Mouse (Mus musculus): Measurements from ENCODE around the gene Dmrtb1. TPM values are rescaled to one million over a fixed set of nuclear protein-coding genes. Genes with fewer than 3 reads are reported as not detected.

Dmrtb1 gene
- polyA plus RNA-seq, 1 experiment from 2014 or later: 21.8 TPM

- Histone ChIP-seq H3K27me3 (peaks cover 9% of the 10 kb centered on the region; the same call in 1 of the 2 replicates), H3K4me3 (no peak overlapping the region), H3K9me3 (no peaks in the 10 kb centered on the region), H3K9ac (no peak overlapping the region), H3K36me3 (no peaks in the 10 kb centered on the region), H3K27ac (peak overlapping the region; percentile 95), H3K4me2 (peak overlapping the region; percentile 38), H3K4me1 (replicated peaks) (peaks cover 25% of the 10 kb centered on the region)
- 28% methylated on average over 5 of the region's 5 CpGs for WGBS
- ATAC-seq (ENCODE audit: low FRiP score): no peak; the same call in 1 of the 2 replicates
These were observed 9.7 kb downstream of the Dmrtb1 start for GRCm38 (mm10) chr4:107674322-107674644.

- peaks cover 20% of the 10 kb centered on the region for H3K4me1 ChIP-seq (replicated peaks)
- H3K27ac ChIP-seq: peak overlapping the region; percentile 95
- 7% methylated on average over 23 of the region's 23 CpGs for WGBS
- ATAC-seq (ENCODE audit: low FRiP score): peak; percentile 94
- H3K27me3 ChIP-seq: peaks cover 9% of the 10 kb centered on the region; the same call in 1 of the 2 replicates
- peak overlapping the region; percentile 38 for H3K4me2 ChIP-seq
- H3K9me3 ChIP-seq: no peaks in the 10 kb centered on the region
- H3K36me3 ChIP-seq: no peaks in the 10 kb centered on the region
- 0 out of 2 replicates have a peak overlapping the region, but pooled peaks have one; percentile 3 for H3K4me3 ChIP-seq
- H3K9ac ChIP-seq: peak overlapping the region; percentile 63
These were observed 10.2 kb downstream of the Dmrtb1 start for GRCm38 (mm10) chr4:107673638-107674321.

GRCm38 (mm10) chr4:107670731-107671130, 13.3 kb downstream of the Dmrtb1 start:
- no peaks in the 10 kb centered on the region for H3K9me3 ChIP-seq
- H3K36me3 ChIP-seq: no peaks in the 10 kb centered on the region
- no peak for ATAC-seq (ENCODE audit: low FRiP score)
- H3K27ac ChIP-seq: no peak overlapping the region; the same call in 1 of the 2 replicates
- H3K4me2 ChIP-seq: no peak overlapping the region
- no peak overlapping the region for H3K9ac ChIP-seq
- H3K4me3 ChIP-seq: no peak overlapping the region
- no peaks in the 10 kb centered on the region for H3K27me3 ChIP-seq
- WGBS: 64% methylated on average over 5 of the region's 5 CpGs
- peaks cover 14% of the 10 kb centered on the region for H3K4me1 ChIP-seq (replicated peaks)

- Histone ChIP-seq H3K36me3 (no peaks in the 10 kb centered on the region), H3K9ac (no peak overlapping the region), H3K4me2 (no peak overlapping the region), H3K4me1 (replicated peaks) (peaks cover 6% of the 10 kb centered on the region), H3K4me3 (no peak overlapping the region), H3K27me3 (no peaks in the 10 kb centered on the region), H3K27ac (no peak overlapping the region), H3K9me3 (no peaks in the 10 kb centered on the region)
- ATAC-seq (ENCODE audit: low FRiP score): no peak
- WGBS: 91% methylated on average over 2 of the region's 2 CpGs
These were observed 15.5 kb downstream of the Dmrtb1 start for GRCm38 (mm10) chr4:107668514-107668913.

- Histone ChIP-seq H3K36me3 (no peaks in the 10 kb centered on the region), H3K27ac (no peak overlapping the region), H3K4me2 (no peak overlapping the region), H3K9me3 (no peaks in the 10 kb centered on the region), H3K4me1 (replicated peaks) (peaks cover 2% of the 10 kb centered on the region; the same call in 1 of the 2 replicates), H3K4me3 (no peak overlapping the region), H3K27me3 (peaks cover 6% of the 10 kb centered on the region; the same call in 1 of the 2 replicates), H3K9ac (no peak overlapping the region)
- WGBS: 74% methylated on average over 11 of the region's 11 CpGs
- ATAC-seq (ENCODE audit: low FRiP score): no peak
These were observed 23.4 kb downstream of the Dmrtb1 start for GRCm38 (mm10) chr4:107660649-107661048.

GRCm38 (mm10) chr4:107653280-107653643, 30.8 kb downstream of the Dmrtb1 start:
- ATAC-seq (ENCODE audit: low FRiP score): peak; percentile 52
- WGBS: 69% methylated on average over 5 of the region's 5 CpGs
- peaks cover 15% of the 10 kb centered on the region; the same call in 1 of the 2 replicates for H3K27me3 ChIP-seq

GRCm38 (mm10) chr4:107652598-107653279, 31.3 kb downstream of the Dmrtb1 start:
- Histone ChIP-seq H3K4me3 (no peak overlapping the region), H3K9me3 (no peaks in the 10 kb centered on the region), H3K36me3 (no peaks in the 10 kb centered on the region), H3K9ac (no peak overlapping the region), H3K4me2 (no peak overlapping the region), H3K27ac (no peak overlapping the region), H3K27me3 (peaks cover 15% of the 10 kb centered on the region; the same call in 1 of the 2 replicates), H3K4me1 (replicated peaks) (peaks cover 26% of the 10 kb centered on the region)
- WGBS: 12% methylated on average over 7 of the region's 7 CpGs
- peak; percentile 85 for ATAC-seq (ENCODE audit: low FRiP score)

More at GRCm38 (mm10) chr4:107653280-107653643, 30.8 kb downstream of the Dmrtb1 start:
- H3K36me3 ChIP-seq: no peaks in the 10 kb centered on the region
- no peak overlapping the region for H3K4me2 ChIP-seq
- H3K9me3 ChIP-seq: no peaks in the 10 kb centered on the region
- H3K4me3 ChIP-seq: no peak overlapping the region
- no peak overlapping the region for H3K9ac ChIP-seq
- peaks cover 26% of the 10 kb centered on the region for H3K4me1 ChIP-seq (replicated peaks)
- H3K27ac ChIP-seq: no peak overlapping the region

- Histone ChIP-seq H3K27me3 (peaks cover 13% of the 10 kb centered on the region; the same call in 1 of the 2 replicates), H3K4me2 (peak overlapping the region; percentile 17; the same call in 1 of the 2 replicates), H3K36me3 (no peaks in the 10 kb centered on the region), H3K27ac (peak overlapping the region; percentile 18; the same call in 1 of the 2 replicates), H3K9me3 (no peaks in the 10 kb centered on the region), H3K4me1 (replicated peaks) (peaks cover 26% of the 10 kb centered on the region), H3K9ac (no peak overlapping the region), H3K4me3 (no peak overlapping the region)
- WGBS: 18% methylated on average over 12 of the region's 12 CpGs
- ATAC-seq (ENCODE audit: low FRiP score): 0 out of 2 replicates have a peak, but pooled peaks have one; percentile 17
These were observed 33.0 kb downstream of the Dmrtb1 start for GRCm38 (mm10) chr4:107651021-107651496.

- WGBS: 74% methylated on average over 5 of the region's 5 CpGs
- H3K9me3 ChIP-seq: no peaks in the 10 kb centered on the region
- no peak overlapping the region for H3K4me3 ChIP-seq
These were observed 35.0 kb downstream of the Dmrtb1 start for GRCm38 (mm10) chr4:107648959-107649485.

GRCm38 (mm10) chr4:107641624-107642023, 42.4 kb downstream of the Dmrtb1 start:
- Histone ChIP-seq H3K9ac (no peak overlapping the region), H3K4me3 (no peak overlapping the region), H3K9me3 (no peaks in the 10 kb centered on the region), H3K4me2 (no peak overlapping the region), H3K36me3 (no peaks in the 10 kb centered on the region), H3K27ac (no peak overlapping the region), H3K27me3 (no peaks in the 10 kb centered on the region), H3K4me1 (replicated peaks) (peaks cover 12% of the 10 kb centered on the region; the same call in 1 of the 2 replicates)
- ATAC-seq (ENCODE audit: low FRiP score): no peak
- 72% methylated on average over 4 of the region's 4 CpGs for WGBS

More at GRCm38 (mm10) chr4:107648959-107649485, 35.0 kb downstream of the Dmrtb1 start:
- ATAC-seq (ENCODE audit: low FRiP score): no peak
- H3K4me1 ChIP-seq (replicated peaks): peaks cover 26% of the 10 kb centered on the region
- no peak overlapping the region for H3K27ac ChIP-seq
- H3K4me2 ChIP-seq: no peak overlapping the region
- no peak overlapping the region for H3K9ac ChIP-seq
- H3K27me3 ChIP-seq: no peaks in the 10 kb centered on the region
- H3K36me3 ChIP-seq: no peaks in the 10 kb centered on the region

- H3K9me3 ChIP-seq: no peaks in the 10 kb centered on the region
- H3K4me1 ChIP-seq (replicated peaks): peaks cover 19% of the 10 kb centered on the region; the same call in 1 of the 2 replicates
- peak overlapping the region; percentile 50; the same call in 1 of the 2 replicates for H3K27ac ChIP-seq
- H3K36me3 ChIP-seq: no peaks in the 10 kb centered on the region
- H3K4me2 ChIP-seq: no peak overlapping the region
- 70% methylated on average over 10 of the region's 10 CpGs for WGBS
- no peak overlapping the region for H3K9ac ChIP-seq
- no peak; the same call in 1 of the 2 replicates for ATAC-seq (ENCODE audit: low FRiP score)
- H3K4me3 ChIP-seq: no peak overlapping the region
- 0 out of 2 replicates have a peak, but pooled peaks cover 7% of the 10 kb centered on the region for H3K27me3 ChIP-seq
These were observed 45.7 kb downstream of the Dmrtb1 start for GRCm38 (mm10) chr4:107638303-107638702.

GRCm38 (mm10) chr4:107637670-107638069, 46.4 kb downstream of the Dmrtb1 start:
- Histone ChIP-seq H3K9me3 (no peaks in the 10 kb centered on the region), H3K9ac (no peak overlapping the region), H3K4me2 (no peak overlapping the region), H3K4me3 (no peak overlapping the region), H3K36me3 (no peaks in the 10 kb centered on the region), H3K27me3 (0 out of 2 replicates have a peak, but pooled peaks cover 9% of the 10 kb centered on the region), H3K27ac (no peak overlapping the region), H3K4me1 (replicated peaks) (peaks cover 19% of the 10 kb centered on the region; the same call in 1 of the 2 replicates)
- 53% methylated on average over 3 of the region's 3 CpGs for WGBS
- no peak for ATAC-seq (ENCODE audit: low FRiP score)

Measured in hindbrain, embryonic 13.5 days (tissue).